Mouse (Mus musculus): ENCODE data around the gene Cmtm5. TPM values are rescaled to one million over a fixed set of nuclear protein-coding genes. Genes with fewer than 3 reads are reported as not detected.
"Not testable (repeated sequence)": the region's sequence is repeated elsewhere in the genome, so short reads cannot be mapped to it uniquely, and the experiment has no call there.

Gene Cmtm5
- polyA plus RNA-seq, 1 experiment from 2014 or later, result 5.5 TPM

- Histone ChIP-seq H3K4me3 (replicated peaks) (no peak overlapping the region), H3K9me3 (no peaks in the 10 kb centered on the region), H3K9ac (replicated peaks) (no peak overlapping the region), H3K4me1 (replicated peaks) (no peaks in the 10 kb centered on the region), H3K27ac (no peak overlapping the region), H3K36me3 (no peaks in the 10 kb centered on the region), H3K27me3 (peaks cover 13% of the 10 kb centered on the region; the same call in 1 of the 2 replicates), H3K4me2 (no peak overlapping the region)
- 83% methylated on average over 9 of the region's 9 CpGs for WGBS
- no peak for ATAC-seq (ENCODE audit: insufficient number of reproducible peaks, insufficient read depth, low FRiP score, low TSS enrichment, low read depth)
Measured at GRCm38 (mm10) chr14:54948781-54949180, 12.7 kb downstream of the Cmtm5 start.

GRCm38 (mm10) chr14:54950493-54950892 is 14.4 kb downstream of the Cmtm5 start:
- no peaks in the 10 kb centered on the region for H3K9me3 ChIP-seq
- H3K27me3 ChIP-seq, result peaks cover 13% of the 10 kb centered on the region; the same call in 1 of the 2 replicates
- no peak overlapping the region for H3K4me3 ChIP-seq (replicated peaks)
- H3K36me3 ChIP-seq, result no peaks in the 10 kb centered on the region
- no peak for ATAC-seq (ENCODE audit: insufficient number of reproducible peaks, insufficient read depth, low FRiP score, low TSS enrichment, low read depth)
- 61% methylated on average over 12 of the region's 12 CpGs for WGBS
- no peak overlapping the region for H3K4me2 ChIP-seq
- no peaks in the 10 kb centered on the region for H3K4me1 ChIP-seq (replicated peaks)
- no peak overlapping the region for H3K9ac ChIP-seq (replicated peaks)
- H3K27ac ChIP-seq, result no peak overlapping the region

GRCm38 (mm10) chr14:54951587-54951986 is 15.5 kb downstream of the Cmtm5 start:
- Histone ChIP-seq H3K27me3 (peaks cover 13% of the 10 kb centered on the region; the same call in 1 of the 2 replicates), H3K4me2 (no peak overlapping the region), H3K27ac (no peak overlapping the region), H3K4me1 (replicated peaks) (no peaks in the 10 kb centered on the region), H3K36me3 (no peaks in the 10 kb centered on the region), H3K9me3 (no peaks in the 10 kb centered on the region), H3K4me3 (replicated peaks) (no peak overlapping the region), H3K9ac (replicated peaks) (no peak overlapping the region)
- ATAC-seq (ENCODE audit: insufficient number of reproducible peaks, insufficient read depth, low FRiP score, low TSS enrichment, low read depth), result no peak
- WGBS, result 86% methylated on average over 6 of the region's 6 CpGs

- Histone ChIP-seq H3K27me3 (peaks cover 13% of the 10 kb centered on the region; the same call in 1 of the 2 replicates), H3K9me3 (no peaks in the 10 kb centered on the region), H3K36me3 (no peaks in the 10 kb centered on the region), H3K9ac (replicated peaks) (no peak overlapping the region), H3K4me2 (no peak overlapping the region), H3K4me3 (replicated peaks) (no peak overlapping the region), H3K27ac (no peak overlapping the region), H3K4me1 (replicated peaks) (no peaks in the 10 kb centered on the region)
- 87% methylated on average over 8 of the region's 8 CpGs for WGBS
- no peak for ATAC-seq (ENCODE audit: insufficient number of reproducible peaks, insufficient read depth, low FRiP score, low TSS enrichment, low read depth)
Measured at GRCm38 (mm10) chr14:54953664-54954206, 17.7 kb downstream of the Cmtm5 start.

GRCm38 (mm10) chr14:54954474-54954873 is 18.4 kb downstream of the Cmtm5 start:
- H3K9ac ChIP-seq (replicated peaks), result no peak overlapping the region
- H3K36me3 ChIP-seq, result no peaks in the 10 kb centered on the region
- H3K9me3 ChIP-seq, result no peaks in the 10 kb centered on the region
- no peak overlapping the region for H3K27ac ChIP-seq
- no peak for ATAC-seq (ENCODE audit: insufficient number of reproducible peaks, insufficient read depth, low FRiP score, low TSS enrichment, low read depth)
- H3K4me3 ChIP-seq (replicated peaks), result no peak overlapping the region
- H3K4me2 ChIP-seq, result no peak overlapping the region
- H3K4me1 ChIP-seq (replicated peaks), result no peaks in the 10 kb centered on the region
- 73% methylated on average over 3 of the region's 3 CpGs for WGBS
- H3K27me3 ChIP-seq, result peaks cover 13% of the 10 kb centered on the region; the same call in 1 of the 2 replicates

- 86% methylated on average over 3 of the region's 3 CpGs for WGBS
- no peaks in the 10 kb centered on the region for H3K36me3 ChIP-seq
- no peak overlapping the region for H3K4me3 ChIP-seq (replicated peaks)
- H3K27ac ChIP-seq, result no peak overlapping the region
- H3K9ac ChIP-seq (replicated peaks), result no peak overlapping the region
- no peak overlapping the region for H3K4me2 ChIP-seq
- no peaks in the 10 kb centered on the region for H3K9me3 ChIP-seq
- ATAC-seq (ENCODE audit: insufficient number of reproducible peaks, insufficient read depth, low FRiP score, low TSS enrichment, low read depth), result no peak
- no peaks in the 10 kb centered on the region for H3K4me1 ChIP-seq (replicated peaks)
- peaks cover 7% of the 10 kb centered on the region; the same call in 1 of the 2 replicates for H3K27me3 ChIP-seq
Measured at GRCm38 (mm10) chr14:54955481-54955880, 19.4 kb downstream of the Cmtm5 start.

DNA sequence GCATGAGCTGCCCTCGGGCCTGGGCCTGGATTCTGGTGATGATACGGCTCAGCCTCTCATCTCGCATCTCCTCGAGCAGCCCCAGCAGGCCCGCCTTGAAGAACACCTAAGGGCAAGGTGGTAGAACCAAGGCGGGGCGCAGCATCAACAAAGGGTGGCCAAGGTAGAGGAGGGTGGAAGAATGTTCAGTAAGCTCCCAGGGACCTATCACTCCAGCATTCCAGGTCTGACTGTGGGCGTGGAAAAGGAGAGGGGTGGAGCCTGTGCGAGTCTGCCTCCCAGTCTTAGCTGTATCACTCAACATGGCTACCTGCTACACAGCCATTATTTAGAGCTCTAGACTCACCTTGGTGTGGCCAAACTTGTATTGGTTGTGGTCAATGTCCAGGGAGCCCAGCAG is 20.5 kb downstream of the Cmtm5 start:
- Histone ChIP-seq H3K36me3 (no peaks in the 10 kb centered on the region), H3K4me2 (no peak overlapping the region), H3K27me3 (0 out of 2 replicates have a peak, but pooled peaks cover 8% of the 10 kb centered on the region), H3K27ac (no peak overlapping the region), H3K4me1 (replicated peaks) (no peaks in the 10 kb centered on the region), H3K9ac (replicated peaks) (no peak overlapping the region), H3K9me3 (no peaks in the 10 kb centered on the region), H3K4me3 (replicated peaks) (no peak overlapping the region)
- no peak for ATAC-seq (ENCODE audit: insufficient number of reproducible peaks, insufficient read depth, low FRiP score, low TSS enrichment, low read depth)
- WGBS, result 82% methylated on average over 9 of the region's 9 CpGs

- Histone ChIP-seq H3K27me3 (0 out of 2 replicates have a peak, but pooled peaks cover 4% of the 10 kb centered on the region), H3K4me3 (replicated peaks) (no peak overlapping the region), H3K36me3 (no peaks in the 10 kb centered on the region), H3K4me2 (no peak overlapping the region), H3K9me3 (no peaks in the 10 kb centered on the region), H3K9ac (replicated peaks) (no peak overlapping the region), H3K27ac (no peak overlapping the region), H3K4me1 (replicated peaks) (no peaks in the 10 kb centered on the region)
- ATAC-seq (ENCODE audit: insufficient number of reproducible peaks, insufficient read depth, low FRiP score, low TSS enrichment, low read depth), result no peak
- 78% methylated on average over 4 of the region's 4 CpGs for WGBS
Measured at GRCm38 (mm10) chr14:54958503-54958902, 22.4 kb downstream of the Cmtm5 start.

DNA sequence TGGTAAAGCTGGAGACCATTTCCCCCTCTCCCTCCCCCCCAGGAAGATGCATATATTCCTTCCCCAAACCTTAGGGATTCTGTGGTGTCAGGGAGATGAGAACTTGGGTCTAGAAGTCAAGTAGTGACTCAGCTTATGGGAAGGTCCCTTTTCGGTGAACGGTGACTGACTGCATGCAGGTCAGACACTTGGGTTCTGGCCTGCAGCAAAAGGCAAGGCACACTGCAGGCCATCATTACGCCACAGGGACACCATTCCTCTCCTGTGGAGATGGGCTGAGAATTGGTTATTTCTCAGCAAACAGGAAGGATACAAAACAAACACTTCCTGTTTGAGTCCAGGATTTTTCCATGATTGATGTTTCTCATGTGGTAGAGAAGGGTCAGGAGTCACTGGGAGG is 23.1 kb downstream of the Cmtm5 start:
- H3K27me3 ChIP-seq, result 0 out of 2 replicates have a peak, but pooled peaks cover 4% of the 10 kb centered on the region
- no peak for ATAC-seq (ENCODE audit: insufficient number of reproducible peaks, insufficient read depth, low FRiP score, low TSS enrichment, low read depth)
- H3K4me2 ChIP-seq, result no peak overlapping the region
- no peaks in the 10 kb centered on the region for H3K9me3 ChIP-seq
- no peak overlapping the region for H3K4me3 ChIP-seq (replicated peaks)
- H3K27ac ChIP-seq, result no peak overlapping the region
- no peaks in the 10 kb centered on the region for H3K36me3 ChIP-seq
- H3K9ac ChIP-seq (replicated peaks), result no peak overlapping the region
- WGBS, result 91% methylated on average over 3 of the region's 3 CpGs
- H3K4me1 ChIP-seq (replicated peaks), result no peaks in the 10 kb centered on the region

DNA sequence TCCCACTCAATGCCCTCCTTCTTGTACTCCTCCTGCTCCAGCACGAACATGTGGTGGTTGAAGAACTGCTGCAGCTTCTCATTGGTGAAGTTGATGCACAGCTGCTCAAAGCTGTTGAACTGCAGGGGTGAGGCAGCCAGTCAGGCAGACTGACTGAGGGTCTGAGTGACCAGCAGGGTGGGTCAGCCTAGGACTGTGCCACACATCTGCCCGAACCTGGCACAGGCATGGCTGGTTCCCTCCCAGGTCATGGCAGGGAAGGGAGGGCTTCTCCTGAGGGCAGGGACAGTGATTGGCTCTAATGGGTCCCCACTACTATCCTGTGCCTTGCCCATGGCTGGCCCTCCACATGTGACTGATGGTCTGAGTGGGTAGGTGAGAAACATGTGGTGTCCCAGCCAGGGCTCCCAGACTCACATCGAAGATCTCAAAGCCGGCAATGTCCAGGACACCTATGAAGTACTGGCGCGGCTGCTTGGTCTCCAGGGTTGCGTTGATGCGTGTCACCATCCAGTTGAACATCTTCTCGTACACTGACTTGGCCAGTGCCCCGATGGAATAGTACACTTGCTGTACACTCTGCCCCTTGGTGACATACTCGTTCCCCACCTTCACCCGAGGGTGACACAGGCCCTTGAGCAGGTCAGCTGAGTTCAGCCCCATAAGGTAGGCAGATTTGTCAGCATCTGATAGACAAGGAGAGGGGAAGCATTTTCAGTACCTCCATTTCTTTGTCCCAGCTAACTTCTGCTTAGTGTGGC is 24.0 kb downstream of the Cmtm5 start:
- not testable (repeated sequence) for H3K27ac ChIP-seq; H3K9me3 ChIP-seq; H3K4me1 ChIP-seq (replicated peaks); ATAC-seq (ENCODE audit: insufficient number of reproducible peaks, insufficient read depth, low FRiP score, low TSS enrichment, low read depth); H3K9ac ChIP-seq (replicated peaks); H3K36me3 ChIP-seq; H3K4me3 ChIP-seq (replicated peaks); H3K27me3 ChIP-seq; H3K4me2 ChIP-seq
- 95% methylated on average over 12 of the region's 12 CpGs for WGBS

DNA sequence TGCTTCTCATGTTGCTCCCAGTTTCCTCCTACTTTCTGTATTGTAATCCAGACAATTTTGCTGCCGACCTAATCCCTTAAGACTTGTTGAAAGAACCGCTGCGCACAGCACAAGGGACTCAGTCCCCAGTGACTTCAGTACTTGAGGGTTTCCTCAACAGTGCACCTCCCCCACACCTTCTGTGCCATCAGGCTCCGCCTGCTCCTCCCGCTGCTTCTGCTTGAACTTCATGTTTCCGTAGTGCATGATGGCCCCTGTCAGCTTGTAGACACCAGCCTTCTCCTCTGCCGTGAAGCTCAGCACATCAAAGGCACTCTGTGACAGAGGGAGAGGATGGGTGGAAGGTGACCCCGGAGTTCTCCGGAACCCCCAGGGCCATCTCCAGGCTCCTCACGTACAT is 24.7 kb downstream of the Cmtm5 start:
- no peaks in the 10 kb centered on the region for H3K4me1 ChIP-seq (replicated peaks)
- H3K9ac ChIP-seq (replicated peaks), result no peak overlapping the region
- no peak overlapping the region for H3K4me3 ChIP-seq (replicated peaks)
- H3K9me3 ChIP-seq, result no peaks in the 10 kb centered on the region
- H3K36me3 ChIP-seq, result no peaks in the 10 kb centered on the region
- no peak for ATAC-seq (ENCODE audit: insufficient number of reproducible peaks, insufficient read depth, low FRiP score, low TSS enrichment, low read depth)
- no peak overlapping the region for H3K27ac ChIP-seq
- H3K4me2 ChIP-seq, result no peak overlapping the region
- H3K27me3 ChIP-seq, result peaks cover 8% of the 10 kb centered on the region; the same call in 1 of the 2 replicates
- 71% methylated on average over 10 of the region's 10 CpGs for WGBS
